Mouse (Mus musculus) layer of hippocampus, postnatal 36 days (tissue): ENCODE data around the gene Gm16485. TPM values are rescaled to one million over a fixed set of nuclear protein-coding genes. Genes with fewer than 3 reads are reported as not detected.

Experiments used
- DNase-seq, 2 experiments: peaks; one replicate each; pipeline ENCODE4 v3.0.0; 2022
- total RNA-seq, 2 experiments: library from RNA; stranded (reverse); gene quantifications; 2 replicates each; pipeline ENCODE4 v1.2.3; 2021

Gene Gm16485
- 1 to 10 TPM; 6.2 to 6.9 TPM for total RNA-seq

DNA sequence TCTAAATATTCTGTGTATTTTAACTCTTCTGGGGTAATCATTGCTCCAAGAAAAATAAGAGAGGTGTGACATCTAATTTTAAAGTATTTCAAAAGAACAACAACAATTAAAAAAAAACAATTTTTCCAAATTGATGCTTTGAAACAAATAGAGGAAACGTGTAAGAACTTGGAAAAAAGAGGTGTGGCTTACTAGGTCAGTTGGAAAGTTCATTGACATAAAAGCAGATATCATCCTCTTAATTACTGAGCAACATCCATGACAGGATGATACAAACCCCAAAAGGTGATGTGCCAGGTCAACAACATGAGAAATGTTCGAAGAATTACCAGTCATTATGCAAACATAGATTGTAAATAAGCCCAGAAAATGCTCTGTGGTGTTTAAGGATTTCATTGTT lies at the start of gene Gm16485:
Gm16485 (plus strand) TSS at position 301 of the 400 bp plus-strand sequence.
- no peak for DNase-seq

GRCm38 (mm10) chr9:8927561-8927960 lies 44.0 kb upstream of the Gm16485 start:
- no peak for DNase-seq

- no peak for DNase-seq
Observed at GRCm38 (mm10) chr9:8937753-8938152, 33.8 kb upstream of the Gm16485 start.

DNA sequence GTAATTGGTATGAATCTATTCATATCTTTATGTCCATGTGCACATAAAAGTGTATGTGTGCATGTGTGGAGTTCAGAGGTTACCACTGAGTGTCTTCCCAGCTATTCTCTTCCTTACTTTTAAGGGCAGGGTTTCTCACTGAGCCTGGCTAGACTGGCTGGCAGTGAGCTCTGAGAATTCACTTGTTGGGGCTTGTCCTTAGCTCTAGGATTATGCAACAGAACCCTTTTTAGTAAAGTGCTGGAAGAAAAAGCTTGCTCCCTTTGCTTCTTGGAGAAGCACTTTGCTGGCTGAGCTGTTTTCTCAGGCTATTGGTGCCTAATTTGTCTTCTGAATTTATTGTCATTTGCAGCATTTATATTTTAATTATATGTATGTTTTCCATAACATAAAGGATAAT lies 18.3 kb upstream of the Gm16485 start:
- no peak for DNase-seq

- peak in 1 of 2 experiments; percentile 6 for DNase-seq
Observed at GRCm38 (mm10) chr9:8964512-8965133, 7.0 kb upstream of the Gm16485 start.

GRCm38 (mm10) chr9:8970240-8970639 lies 1.4 kb upstream of the Gm16485 start:
- no peak for DNase-seq

- DNase-seq: peak in 1 of 2 experiments; percentile 8
Observed at GRCm38 (mm10) chr9:8977775-8978174, 6.2 kb downstream of the Gm16485 start.

DNA sequence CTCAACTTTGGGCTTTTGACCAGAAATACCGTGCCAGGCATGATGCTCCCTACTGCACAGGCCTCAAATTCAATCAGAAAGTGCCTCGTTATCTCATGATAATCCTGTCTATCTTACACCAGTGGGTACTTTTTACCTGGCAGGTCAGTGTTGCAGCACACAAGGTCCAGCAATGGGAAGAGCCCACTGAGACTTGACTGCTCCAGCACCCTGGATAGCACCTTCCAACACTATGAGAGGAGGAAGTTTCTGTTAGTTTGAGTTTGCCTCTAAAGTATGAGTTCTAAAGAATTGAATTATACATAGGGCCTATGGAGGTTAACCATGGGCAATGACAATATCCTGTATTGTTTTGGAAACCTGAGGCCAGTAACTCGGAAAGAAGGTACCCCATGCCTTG lies 10.7 kb downstream of the Gm16485 start:
- no peak for DNase-seq

- DNase-seq: no peak
Observed at GRCm38 (mm10) chr9:8996494-8996893, 24.9 kb downstream of the Gm16485 start.

GRCm38 (mm10) chr9:9001170-9001569 lies 29.6 kb downstream of the Gm16485 start:
- DNase-seq: no peak

DNA sequence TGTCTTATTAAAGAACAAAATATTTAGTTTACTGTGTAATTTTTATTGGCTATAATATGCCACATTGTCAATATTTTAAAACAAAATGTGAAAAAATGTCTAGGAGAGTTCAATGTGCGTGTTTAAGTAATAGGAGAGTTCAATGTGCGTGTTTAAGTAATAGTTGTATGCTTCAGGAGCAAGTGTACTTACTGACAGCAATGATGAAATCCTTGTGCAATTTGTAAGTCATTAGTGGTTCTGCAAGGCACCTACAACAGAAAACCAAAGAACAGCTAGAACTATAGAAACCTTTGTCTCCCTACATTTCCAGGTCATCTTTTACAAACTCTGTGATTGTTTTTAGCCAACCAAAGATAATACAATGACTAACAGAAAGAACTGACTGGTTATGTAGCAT lies 43.5 kb downstream of the Gm16485 start:
- no peak for DNase-seq

Other genes with a start within 250 kb of the Gm16485 start
- gene Pgr, start 72.0 kb upstream of the Gm16485 start, total RNA-seq: 10 to 100 TPM; 10.4 to 10.7 TPM